Mouse (Mus musculus): ENCODE data around the gene Uvrag. TPM values are rescaled to one million over a fixed set of nuclear protein-coding genes. Genes with fewer than 3 reads are reported as not detected.

Uvrag gene
- polyA plus RNA-seq, 1 experiment: 13.9 TPM

- Histone ChIP-seq H3K9me3 (no peaks in the 10 kb centered on the region), H3K4me3 (replicated peaks) (peak overlapping the region; percentile 56), H3K27me3 (replicated peaks) (peaks cover 2% of the 10 kb centered on the region), H3K36me3 (replicated peaks; ENCODE audit: low read length) (no peaks in the 10 kb centered on the region), H3K4me1 (peaks cover 78% of the 10 kb centered on the region)
- TF ChIP-seq GATA1 (IDR thresholded peaks at IDR 0.05; ENCODE audit: borderline replicate concordance, low read length) (no peak), FLI1 (IDR thresholded peaks at IDR 0.05; ENCODE audit: low read length) (no peak)
Observed at GRCm38 (mm10) chr7:99143244-99143643, 2.3 kb upstream of the Uvrag start.

- peaks cover 5% of the 10 kb centered on the region for H3K36me3 ChIP-seq (replicated peaks; ENCODE audit: low read length)
- TF ChIP-seq FLI1 (IDR thresholded peaks at IDR 0.05; ENCODE audit: low read length) (no peak), GATA1 (IDR thresholded peaks at IDR 0.05; ENCODE audit: borderline replicate concordance, low read length) (no peak)
- peak overlapping the region; percentile 96 for H3K4me3 ChIP-seq (replicated peaks)
- H3K9me3 ChIP-seq: no peaks in the 10 kb centered on the region
- no peaks in the 10 kb centered on the region for H3K27me3 ChIP-seq (replicated peaks)
- peaks cover 69% of the 10 kb centered on the region for H3K4me1 ChIP-seq
Observed at GRCm38 (mm10) chr7:99141919-99142606, 1.1 kb upstream of the Uvrag start.

- no peaks in the 10 kb centered on the region for H3K27me3 ChIP-seq (replicated peaks)
Observed at GRCm38 (mm10) chr7:99140511-99140910, 430 bp downstream of the Uvrag start.

GRCm38 (mm10) chr7:99139841-99140491 lies 975 bp downstream of the Uvrag start:
- Histone ChIP-seq H3K9me3 (peaks cover 8% of the 10 kb centered on the region; the same call in 1 of the 2 replicates), H3K4me3 (replicated peaks) (peak overlapping the region; percentile 96), H3K36me3 (replicated peaks; ENCODE audit: low read length) (peaks cover 26% of the 10 kb centered on the region), H3K4me1 (peaks cover 61% of the 10 kb centered on the region), H3K27me3 (replicated peaks) (no peaks in the 10 kb centered on the region)
- TF ChIP-seq FLI1 (IDR thresholded peaks at IDR 0.05; ENCODE audit: low read length) (no peak), GATA1 (IDR thresholded peaks at IDR 0.05; ENCODE audit: borderline replicate concordance, low read length) (no peak)

More at GRCm38 (mm10) chr7:99140511-99140910, 430 bp downstream of the Uvrag start:
- Histone ChIP-seq H3K9me3 (peaks cover 3% of the 10 kb centered on the region; the same call in 1 of the 2 replicates), H3K4me1 (peaks cover 62% of the 10 kb centered on the region), H3K4me3 (replicated peaks) (peak overlapping the region; percentile 96), H3K36me3 (replicated peaks; ENCODE audit: low read length) (peaks cover 21% of the 10 kb centered on the region)
- TF ChIP-seq FLI1 (IDR thresholded peaks at IDR 0.05; ENCODE audit: low read length): no peak
- no peak for TF ChIP-seq GATA1 (IDR thresholded peaks at IDR 0.05; ENCODE audit: borderline replicate concordance, low read length)

- peaks cover 58% of the 10 kb centered on the region for H3K4me1 ChIP-seq
- no peaks in the 10 kb centered on the region for H3K27me3 ChIP-seq (replicated peaks)
- TF ChIP-seq FLI1 (IDR thresholded peaks at IDR 0.05; ENCODE audit: low read length) (no peak), GATA1 (IDR thresholded peaks at IDR 0.05; ENCODE audit: borderline replicate concordance, low read length) (no peak)
- no peak overlapping the region for H3K4me3 ChIP-seq (replicated peaks)
- peaks cover 29% of the 10 kb centered on the region for H3K36me3 ChIP-seq (replicated peaks; ENCODE audit: low read length)
- H3K9me3 ChIP-seq: peaks cover 8% of the 10 kb centered on the region; the same call in 1 of the 2 replicates
Observed at GRCm38 (mm10) chr7:99137541-99137940, 3.4 kb downstream of the Uvrag start.

- no peak for TF ChIP-seq FLI1 (IDR thresholded peaks at IDR 0.05; ENCODE audit: low read length)
- no peaks in the 10 kb centered on the region for H3K27me3 ChIP-seq (replicated peaks)
- peaks cover 58% of the 10 kb centered on the region for H3K4me1 ChIP-seq
Observed at GRCm38 (mm10) chr7:99136789-99137188, 4.2 kb downstream of the Uvrag start.

GRCm38 (mm10) chr7:99133811-99134402 lies 7.0 kb downstream of the Uvrag start:
- Histone ChIP-seq H3K4me1 (peaks cover 67% of the 10 kb centered on the region), H3K4me3 (replicated peaks) (peak overlapping the region; percentile 73), H3K9me3 (peaks cover 8% of the 10 kb centered on the region; the same call in 1 of the 2 replicates), H3K27me3 (replicated peaks) (no peaks in the 10 kb centered on the region), H3K36me3 (replicated peaks; ENCODE audit: low read length) (peaks cover 29% of the 10 kb centered on the region)
- TF ChIP-seq FLI1 (IDR thresholded peaks at IDR 0.05; ENCODE audit: low read length): no peak
- no peak for TF ChIP-seq GATA1 (IDR thresholded peaks at IDR 0.05; ENCODE audit: borderline replicate concordance, low read length)

More at GRCm38 (mm10) chr7:99136789-99137188, 4.2 kb downstream of the Uvrag start:
- Histone ChIP-seq H3K36me3 (replicated peaks; ENCODE audit: low read length) (peaks cover 29% of the 10 kb centered on the region), H3K9me3 (peaks cover 8% of the 10 kb centered on the region; the same call in 1 of the 2 replicates), H3K4me3 (replicated peaks) (no peak overlapping the region)

GRCm38 (mm10) chr7:99132597-99132996 lies 8.3 kb downstream of the Uvrag start:
- Histone ChIP-seq H3K9me3 (peaks cover 8% of the 10 kb centered on the region; the same call in 1 of the 2 replicates), H3K4me3 (replicated peaks) (no peak overlapping the region), H3K36me3 (replicated peaks; ENCODE audit: low read length) (peaks cover 25% of the 10 kb centered on the region), H3K4me1 (peaks cover 75% of the 10 kb centered on the region), H3K27me3 (replicated peaks) (no peaks in the 10 kb centered on the region)
- TF ChIP-seq FLI1 (IDR thresholded peaks at IDR 0.05; ENCODE audit: low read length) (no peak), GATA1 (IDR thresholded peaks at IDR 0.05; ENCODE audit: borderline replicate concordance, low read length) (no peak)

GRCm38 (mm10) chr7:99131819-99132353 lies 9.1 kb downstream of the Uvrag start:
- H3K9me3 ChIP-seq: peaks cover 8% of the 10 kb centered on the region; the same call in 1 of the 2 replicates
- no peaks in the 10 kb centered on the region for H3K27me3 ChIP-seq (replicated peaks)
- peaks cover 82% of the 10 kb centered on the region for H3K4me1 ChIP-seq
- TF ChIP-seq FLI1 (IDR thresholded peaks at IDR 0.05; ENCODE audit: low read length): no peak
- TF ChIP-seq GATA1 (IDR thresholded peaks at IDR 0.05; ENCODE audit: borderline replicate concordance, low read length): no peak
- peaks cover 22% of the 10 kb centered on the region for H3K36me3 ChIP-seq (replicated peaks; ENCODE audit: low read length)
- H3K4me3 ChIP-seq (replicated peaks): no peak overlapping the region
